Comparison of ENCODE assay signal across 9 mouse cellular contexts in genomic region chrX:43430581-43430980, GRCm38 (mm10). TPM values are rescaled to one million over a fixed set of nuclear protein-coding genes. Genes with fewer than 3 reads are reported as not detected.
DNase-seq lines count a peak whose midpoint lies in the region; ATAC-seq and TF ChIP-seq lines count a peak whose summit lies in the region.
"Had no signal": no experiment of that assay in that cellular context is flagged by ENCODE, and none has a peak within 500 bp of the region (broad histone marks: within the 10 kb centered on the region; RNA-seq: fewer than 3 reads in every experiment).

No protein-coding gene starts in this region.

- no peaks in the 10 kb centered on the region for H3K36me3 ChIP-seq in heart, embryonic 16.5 days (ENCODE audit: control insufficient read depth, insufficient read depth)
- no peaks in the 10 kb centered on the region for H3K36me3 ChIP-seq in forebrain, embryonic 12.5 days (replicated peaks)
- H3K36me3 ChIP-seq in limb, embryonic 14.5 days (ENCODE audit: control insufficient read depth, insufficient read depth, low read length), result no peaks in the 10 kb centered on the region

- no peak for ATAC-seq in heart, embryonic 16.5 days (replicated peaks; ENCODE audit: extremely low read depth, insufficient read depth, low FRiP score)
- peak; percentile 53 for ATAC-seq in forebrain, embryonic 12.5 days (ENCODE audit: low FRiP score)
- ATAC-seq in limb, embryonic 14.5 days (ENCODE audit: low FRiP score, low read depth), result no peak
- ATAC-seq in megakaryocyte-erythroid progenitor cell, adult 5-6 weeks (replicated peaks; ENCODE audit: low FRiP score, low TSS enrichment, poor library complexity, severe bottlenecking), result no peak
- ATAC-seq in megakaryocyte progenitor cell, adult 5-6 weeks (replicated peaks; ENCODE audit: poor library complexity), result no peak

- H3K4me1 ChIP-seq in heart, embryonic 16.5 days (ENCODE audit: control insufficient read depth, insufficient read depth, low read length), result 0 out of 2 replicates have a peak, but pooled peaks cover 2% of the 10 kb centered on the region
- H3K4me1 ChIP-seq in forebrain, embryonic 12.5 days, result no peaks in the 10 kb centered on the region
- H3K4me1 ChIP-seq in limb, embryonic 14.5 days (ENCODE audit: control insufficient read depth, insufficient read depth, low read length), result no peaks in the 10 kb centered on the region
- H3K4me1 ChIP-seq: megakaryocyte, embryonic 14.5 days had no signal

- no peak overlapping the region for H3K9ac ChIP-seq in heart, embryonic 16.5 days (ENCODE audit: low read length)
- 0 out of 2 replicates have a peak overlapping the region, but pooled peaks have one; percentile 33 for H3K9ac ChIP-seq in forebrain, embryonic 12.5 days
- H3K9ac ChIP-seq in limb, embryonic 14.5 days (ENCODE audit: low read depth, low read length, severe bottlenecking), result peak overlapping the region; percentile 44; the same call in 1 of the 2 replicates

- DNase-seq in heart, adult 11 months, result no peak
- DNase-seq in ZHBTc4 (ENCODE audit: low read depth, low spot score), result peak; percentile 71
- peak; percentile 31 for DNase-seq in limb, embryonic 14.5 days (ENCODE audit: low spot score)
- DNase-seq in gastrocnemius, postnatal 14 days, result no peak

- H3K27ac ChIP-seq in heart, embryonic 16.5 days (ENCODE audit: low read length), result no peak overlapping the region
- 0 out of 2 replicates have a peak overlapping the region, but pooled peaks have one; percentile 36 for H3K27ac ChIP-seq in forebrain, embryonic 12.5 days
- no peak overlapping the region for H3K27ac ChIP-seq in limb, embryonic 14.5 days (replicated peaks; ENCODE audit: low read depth, low read length)

- H3K9me3 ChIP-seq in heart, embryonic 16.5 days (replicated peaks; ENCODE audit: control insufficient read depth, low read length), result no peaks in the 10 kb centered on the region
- no peaks in the 10 kb centered on the region for H3K9me3 ChIP-seq in forebrain, embryonic 12.5 days
- no peaks in the 10 kb centered on the region for H3K9me3 ChIP-seq in limb, embryonic 14.5 days (ENCODE audit: control insufficient read depth, low read length)

- peaks cover 10% of the 10 kb centered on the region for H3K27me3 ChIP-seq in heart, embryonic 16.5 days (ENCODE audit: control insufficient read depth, insufficient read depth, low read length)
- peaks cover 13% of the 10 kb centered on the region for H3K27me3 ChIP-seq in forebrain, embryonic 12.5 days
- H3K27me3 ChIP-seq in limb, embryonic 14.5 days (ENCODE audit: control insufficient read depth, insufficient read depth, low read length), result 0 out of 2 replicates have a peak, but pooled peaks cover 6% of the 10 kb centered on the region

- no peak for TF ChIP-seq POLR2A in limb, embryonic 14.5 days (IDR thresholded peaks at IDR 0.05; ENCODE audit: borderline replicate concordance, extremely low read depth, insufficient read depth, insufficient read length)

- intact Hi-C loops in gastrocnemius, postnatal 14 days (cut with DNase I; ENCODE audit: low total_unique reads), result no loop called here

- WGBS in heart, embryonic 16.5 days, result 9% methylated on average over 11 of the region's 11 CpGs
- WGBS in forebrain, embryonic 12.5 days, result 11% methylated on average over 11 of the region's 11 CpGs
- 8% methylated on average over 11 of the region's 11 CpGs for WGBS in limb, embryonic 14.5 days

- H3K4me3 ChIP-seq in heart, embryonic 16.5 days (ENCODE audit: low read length), result peak overlapping the region; percentile 38
- peak overlapping the region; percentile 40 for H3K4me3 ChIP-seq in forebrain, embryonic 12.5 days (replicated peaks)
- peak overlapping the region; percentile 40 for H3K4me3 ChIP-seq in limb, embryonic 14.5 days (replicated peaks; ENCODE audit: low read length)
- H3K4me3 ChIP-seq: megakaryocyte, embryonic 14.5 days had no signal

- peak overlapping the region; percentile 67 for H3K4me2 ChIP-seq in heart, embryonic 16.5 days (ENCODE audit: low read depth, low read length)
- H3K4me2 ChIP-seq in forebrain, embryonic 12.5 days, result peak overlapping the region; percentile 65
- H3K4me2 ChIP-seq in limb, embryonic 14.5 days (replicated peaks; ENCODE audit: low read depth, low read length, severe bottlenecking), result peak overlapping the region; percentile 61

RNA-seq across cellular contexts. Expression of gene Tenm1, which starts 1.7 kb away (rescaled TPM):
- polyA plus RNA-seq in heart, embryonic 16.5 days (2015; fragmentation: Nextera tagmentation; extraction: Ambion mirVana), result 0.03 and 0.24 TPM in 2 replicates
- polyA plus RNA-seq in forebrain, embryonic 12.5 days (2016; fragmentation: Nextera tagmentation; extraction: Ambion mirVana), result 5.8 and 6.8 TPM in 2 replicates
- 3.2 and 6.1 TPM in 2 replicates for polyA plus RNA-seq in limb, embryonic 14.5 days (2012; rRNA removed)
- 5.0 and 6.1 TPM in 2 replicates for polyA plus RNA-seq in limb, embryonic 14.5 days (2014; fragmentation: Nextera tagmentation; extraction: Ambion mirVana)
- total RNA-seq in megakaryocyte-erythroid progenitor cell, adult 5-6 weeks (2014; fragmentation: Nextera tagmentation), result not detected in 2 replicates
- total RNA-seq in megakaryocyte-erythroid progenitor cell, adult 5-6 weeks (2017), result not detected in 2 replicates
- under 1 TPM; 0.13 to 0.16 TPM for total RNA-seq in gastrocnemius, postnatal 14 days (2021)
- total RNA-seq in megakaryocyte progenitor cell, adult 5-6 weeks (2015), result not detected in 2 replicates
- not detected in 2 replicates for total RNA-seq in megakaryocyte progenitor cell, adult 5-6 weeks (2017)

Comparison
In these comparisons a context has a peak if more than half of its experiments do, and no peak if none do; other contexts are left out.
1. DNase-seq: peak in ZHBTc4 (single experiment) and limb, embryonic 14.5 days (single experiment); none in heart, adult 11 months (single experiment) and gastrocnemius, postnatal 14 days (single experiment).
2. Peak in every context shown above with its lines, with median percentiles within 50 percentile points of each other: H3K4me2 ChIP-seq and H3K4me3 ChIP-seq.